Mouse (Mus musculus) spleen, adult 2 months (tissue): ENCODE results near the gene Hist2h2ac.

Experiments
- CTCF ChIP-seq: fragments of 200-500 bp; IDR thresholded peaks from 2 replicates; pipeline ENCODE4 v1.5.1; 2011; ENCODE audit warnings: mild to moderate bottlenecking, inconsistent platforms; ENCODE audit not compliant: insufficient read depth, insufficient read length, insufficient replicate concordance; ENCODE audit errors: extremely low read depth
- POLR2A ChIP-seq: fragments of 200-500 bp; IDR thresholded peaks from 2 replicates; pipeline ENCODE4 v1.6.1; 2011; ENCODE audit warnings: low read depth, low read length, inconsistent platforms

DNA sequence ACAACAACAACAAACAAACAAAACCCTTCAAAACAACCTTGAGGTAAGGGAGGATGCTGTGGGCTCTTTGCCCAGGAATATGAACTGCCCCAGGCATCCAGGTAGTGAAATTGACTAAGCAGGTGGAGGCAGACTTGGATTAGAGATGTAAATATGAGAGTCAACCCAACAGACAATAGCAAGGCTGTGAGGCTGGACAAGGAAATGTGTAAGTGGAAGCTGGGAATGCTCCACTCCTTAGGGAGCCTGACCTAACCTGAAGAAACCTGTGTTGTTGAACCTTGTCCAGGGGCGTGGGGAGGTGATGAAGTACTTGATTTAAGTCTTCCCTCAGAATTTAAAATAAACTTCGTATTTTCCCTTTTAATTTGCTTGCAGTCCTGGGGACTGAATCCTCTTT lies 41.8 kb downstream of the Hist2h2ac start:
- TF ChIP-seq POLR2A (no peak), CTCF (no peak)
